Mouse (Mus musculus): ENCODE measurements around the gene Pxylp1. TPM values are rescaled to one million over a fixed set of nuclear protein-coding genes. Genes with fewer than 3 reads are reported as not detected.

Gene Pxylp1
- polyA plus RNA-seq, 1 experiment from 2014 or later, result 26.8 TPM

DNA sequence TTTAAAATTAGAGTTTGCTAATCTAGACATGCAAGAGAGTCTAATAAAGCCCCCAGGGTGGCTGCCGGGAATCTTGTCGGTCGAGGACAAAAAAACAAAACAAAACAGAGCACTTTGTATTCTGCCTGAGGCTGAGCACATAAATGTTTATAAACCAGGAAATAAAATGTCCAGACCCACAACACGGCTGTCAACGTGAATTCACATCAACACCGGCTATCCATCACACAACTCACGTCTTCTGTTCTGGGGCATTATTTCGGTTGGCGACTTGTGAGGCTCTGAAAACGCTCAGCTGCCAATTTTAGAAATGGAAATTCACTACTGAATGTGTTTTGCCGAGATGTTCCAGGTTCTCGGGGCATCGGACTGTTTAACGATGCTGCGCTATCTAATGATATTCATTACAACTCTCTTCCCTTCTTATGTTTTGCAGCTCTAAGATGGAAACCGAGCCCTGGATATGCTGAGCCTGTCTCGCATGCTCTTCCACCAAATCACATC is 61.6 kb downstream of the Pxylp1 start:
- TF ChIP-seq CTCF (IDR thresholded peaks at IDR 0.05), result no peak
- ATAC-seq, result no peak
- in situ Hi-C loops (cut with MboI; ENCODE audit: low pct_unique_long_range_greater_than_20kb), result no loop called here
- POLR2A ChIA-PET, result interaction anchor here (0.6 kb wide), 1 partner anchor 16 kb away, joined by 3 read pairs; no protein-coding TSS in a partner anchor
- H3K27me3 ChIP-seq, result no peaks in the 10 kb centered on the region
- CTCF ChIA-PET, result interaction anchor here (1.6 kb wide), 1 partner anchor 12 kb away, joined by 3 read pairs; no protein-coding TSS in a partner anchor
- no peak for DNase-seq (ENCODE audit: low read depth, low spot score)

DNA sequence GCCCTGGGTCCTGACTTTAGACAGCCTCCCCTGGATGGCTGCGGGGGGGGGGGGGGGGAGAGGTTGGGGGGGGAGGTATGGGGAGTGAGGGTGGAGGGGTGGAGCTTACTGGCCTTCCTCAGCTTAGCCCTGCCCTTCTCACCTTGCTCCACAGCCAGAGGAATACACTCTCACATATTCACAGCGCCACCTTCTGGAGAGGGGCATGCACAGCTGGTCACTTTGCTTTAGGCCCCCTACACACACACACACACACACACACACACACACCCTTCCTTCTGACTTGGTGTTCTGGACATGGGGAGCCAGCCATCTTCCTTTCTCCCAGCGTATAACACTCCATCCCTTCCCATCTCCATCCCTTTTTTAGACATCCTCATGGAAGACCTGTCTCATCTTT is 62.8 kb downstream of the Pxylp1 start:
- no peak for TF ChIP-seq CTCF (IDR thresholded peaks at IDR 0.05)
- ChIA-PET POLR2A (no interaction called here), CTCF (interaction anchor here (1.8 kb wide), 1 partner anchor 9 kb away, joined by 7 read pairs; no protein-coding TSS in a partner anchor)
- in situ Hi-C loops (cut with MboI; ENCODE audit: low pct_unique_long_range_greater_than_20kb), result no loop called here
- ATAC-seq, result no peak
- DNase-seq (ENCODE audit: low read depth, low spot score), result no peak
- H3K27me3 ChIP-seq, result no peaks in the 10 kb centered on the region

DNA sequence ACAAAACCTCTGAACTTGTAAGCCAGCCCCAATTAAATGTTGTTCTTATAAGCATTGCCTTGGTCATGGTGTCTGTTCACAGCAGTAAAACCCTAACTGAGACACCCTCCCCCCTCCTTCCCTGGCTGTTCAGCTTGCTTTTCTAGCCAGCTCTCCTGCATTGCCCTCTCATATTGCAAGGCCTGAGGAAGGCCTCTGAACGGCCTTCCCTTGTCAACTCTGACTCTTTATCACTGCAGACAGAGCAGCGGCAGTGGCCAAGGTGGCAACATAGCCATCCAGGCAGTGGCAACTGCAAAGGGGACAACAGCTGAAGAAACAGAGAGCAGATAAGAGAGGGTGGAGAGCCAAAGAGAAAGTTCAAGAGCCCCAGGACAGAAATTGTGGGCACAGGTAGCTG is 64.4 kb downstream of the Pxylp1 start:
- in situ Hi-C loops (cut with MboI; ENCODE audit: low pct_unique_long_range_greater_than_20kb), result no loop called here
- TF ChIP-seq CTCF (IDR thresholded peaks at IDR 0.05), result no peak
- no peaks in the 10 kb centered on the region for H3K27me3 ChIP-seq
- ChIA-PET POLR2A (interaction anchor here (0.6 kb wide), 1 partner anchor 352 kb away, joined by 4 read pairs; no protein-coding TSS in a partner anchor), CTCF (interaction anchor here (1.1 to 2.0 kb wide), 4 partner anchors 9 to 159 kb away, joined by 3 to 7 read pairs (median 5); no protein-coding TSS in a partner anchor)
- DNase-seq (ENCODE audit: low read depth, low spot score) (no peak), ATAC-seq (no peak)

DNA sequence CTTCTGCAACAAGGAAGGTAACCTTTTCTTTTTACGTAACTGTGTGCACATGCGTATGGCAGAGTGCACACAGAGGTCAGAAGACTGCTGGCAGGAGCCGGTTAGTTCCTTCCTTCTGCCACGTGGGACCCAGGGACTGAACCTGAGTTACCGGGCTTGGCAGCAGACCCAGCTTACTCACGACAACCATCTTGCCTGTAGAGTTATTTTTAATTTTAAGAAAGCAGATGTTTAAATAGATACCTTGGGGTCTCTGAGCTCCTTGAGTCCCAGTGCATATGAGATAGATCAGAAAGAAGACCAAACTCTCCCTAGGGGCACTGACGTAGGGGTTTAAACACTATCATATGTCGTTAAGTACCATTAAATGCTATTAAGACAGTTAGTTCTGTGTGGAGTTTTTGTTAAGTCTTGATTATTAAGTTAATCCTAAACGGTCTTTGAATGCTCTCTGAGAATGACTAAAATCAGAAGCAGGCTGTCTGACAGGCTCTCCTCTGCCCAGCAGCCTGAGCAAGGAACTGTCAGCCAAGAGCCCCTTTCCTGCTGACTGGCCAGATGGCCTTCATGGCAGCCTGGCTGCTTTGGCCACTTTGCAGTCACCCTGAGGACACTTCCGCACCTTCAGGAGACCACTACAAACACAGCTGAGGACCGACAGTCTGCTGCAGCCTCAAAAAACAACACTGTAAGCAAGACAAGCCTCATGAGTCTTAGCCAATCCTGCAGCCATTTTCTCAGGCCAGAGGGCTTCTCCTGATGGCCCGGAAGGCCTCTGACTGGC is 65.3 kb downstream of the Pxylp1 start:
- H3K27me3 ChIP-seq, result no peaks in the 10 kb centered on the region
- TF ChIP-seq CTCF (IDR thresholded peaks at IDR 0.05), result no peak
- ATAC-seq (no peak), DNase-seq (ENCODE audit: low read depth, low spot score) (no peak)
- in situ Hi-C loops (cut with MboI; ENCODE audit: low pct_unique_long_range_greater_than_20kb), result no loop called here
- ChIA-PET POLR2A (no interaction called here), CTCF (interaction anchor here (1.3 to 2.0 kb wide), 2 partner anchors 12 to 158 kb away, joined by 3 to 5 read pairs; no protein-coding TSS in a partner anchor)

DNA sequence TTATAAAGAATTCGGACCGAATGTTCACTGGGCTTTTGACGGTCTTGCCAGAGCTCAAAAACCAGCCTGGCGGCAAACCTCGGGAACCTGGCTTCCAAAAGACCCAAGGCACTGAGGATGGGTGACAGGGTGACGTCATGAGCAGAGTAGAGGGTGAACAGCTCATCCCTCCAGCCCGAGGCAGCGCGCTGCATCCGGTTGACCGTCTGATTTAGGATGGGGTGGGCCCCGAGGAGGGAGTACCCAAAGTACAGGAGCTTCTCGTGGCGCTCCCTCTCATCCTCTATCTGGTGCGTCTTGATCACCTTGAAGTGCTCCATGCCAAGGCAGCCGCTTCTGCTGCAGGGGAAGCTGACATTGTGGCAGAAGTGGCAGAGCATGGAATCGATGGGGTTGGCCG is 67.6 kb downstream of the Pxylp1 start:
- no peak for TF ChIP-seq CTCF (IDR thresholded peaks at IDR 0.05)
- CTCF ChIA-PET, result no interaction called here
- H3K27me3 ChIP-seq, result no peaks in the 10 kb centered on the region

DNA sequence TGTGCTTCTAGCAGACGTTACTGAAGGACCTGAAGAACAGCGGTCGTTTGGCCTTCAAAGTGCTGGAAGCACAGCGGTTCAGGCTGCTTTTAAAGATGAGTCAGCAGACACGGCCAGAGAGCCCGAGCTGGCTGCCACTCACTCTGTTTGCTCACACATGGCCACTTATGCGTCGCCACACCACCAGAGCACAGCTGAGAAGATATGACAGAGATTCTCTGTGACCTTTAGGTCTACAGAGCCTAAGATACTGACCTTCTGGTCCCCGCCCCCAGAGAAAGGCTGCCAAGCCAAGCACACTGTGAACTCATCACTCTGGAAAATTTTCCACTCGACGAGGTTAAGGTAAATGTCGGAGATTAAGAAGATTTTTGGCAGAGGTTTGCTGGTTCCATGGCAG is 68.4 kb downstream of the Pxylp1 start:
- ChIA-PET POLR2A (no interaction called here), CTCF (interaction anchor here (3.9 kb wide), 1 partner anchor 155 kb away, joined by 18 read pairs; no protein-coding TSS in a partner anchor)
- in situ Hi-C loops (cut with MboI; ENCODE audit: low pct_unique_long_range_greater_than_20kb), result loop anchor here (25.0 kb wide), 1 partner anchor 537 kb away; no protein-coding TSS in a partner anchor
- H3K27me3 ChIP-seq, result no peaks in the 10 kb centered on the region
- DNase-seq (ENCODE audit: low read depth, low spot score) (no peak), ATAC-seq (no peak)
- no peak for TF ChIP-seq CTCF (IDR thresholded peaks at IDR 0.05)

More for the DNA sequence above, 67.6 kb downstream of the Pxylp1 start:
- ATAC-seq (no peak), DNase-seq (ENCODE audit: low read depth, low spot score) (no peak)
- in situ Hi-C loops (cut with MboI; ENCODE audit: low pct_unique_long_range_greater_than_20kb), result loop anchor here (25.0 kb wide), 1 partner anchor 538 kb away; no protein-coding TSS in a partner anchor
- POLR2A ChIA-PET, result no interaction called here

DNA sequence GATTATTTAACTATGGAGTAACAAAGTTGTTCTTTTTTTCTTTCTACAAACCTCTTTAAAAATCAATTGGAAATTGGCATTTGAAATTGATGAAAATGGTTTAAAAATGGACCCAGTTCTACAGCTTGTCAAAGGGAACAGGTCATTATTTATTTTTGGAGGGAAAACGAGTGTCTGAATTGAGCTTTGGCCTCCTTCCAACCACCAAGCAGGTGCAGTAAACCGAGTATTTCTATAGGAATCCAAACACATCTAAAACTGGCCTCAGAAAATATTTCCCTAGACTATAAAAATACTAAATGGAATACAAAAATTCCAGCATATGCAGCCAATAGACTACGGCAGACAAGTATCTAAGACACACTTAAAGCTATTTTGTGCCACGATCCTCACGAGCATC is 68.9 kb downstream of the Pxylp1 start:
- CTCF ChIA-PET, result interaction anchor here (0.7 to 3.9 kb wide), 4 partner anchors 16 to 257 kb away, joined by 3 to 18 read pairs (median 3); no protein-coding TSS in a partner anchor
- in situ Hi-C loops (cut with MboI; ENCODE audit: low pct_unique_long_range_greater_than_20kb), result loop anchor here (25.0 kb wide), 1 partner anchor 536 kb away; no protein-coding TSS in a partner anchor
- no peak for ATAC-seq
- TF ChIP-seq CTCF (IDR thresholded peaks at IDR 0.05), result no peak
- POLR2A ChIA-PET, result interaction anchor here (0.6 kb wide), 1 partner anchor 539 kb away, joined by 3 read pairs; no protein-coding TSS in a partner anchor
- no peaks in the 10 kb centered on the region for H3K27me3 ChIP-seq
- DNase-seq (ENCODE audit: low read depth, low spot score), result no peak

DNA sequence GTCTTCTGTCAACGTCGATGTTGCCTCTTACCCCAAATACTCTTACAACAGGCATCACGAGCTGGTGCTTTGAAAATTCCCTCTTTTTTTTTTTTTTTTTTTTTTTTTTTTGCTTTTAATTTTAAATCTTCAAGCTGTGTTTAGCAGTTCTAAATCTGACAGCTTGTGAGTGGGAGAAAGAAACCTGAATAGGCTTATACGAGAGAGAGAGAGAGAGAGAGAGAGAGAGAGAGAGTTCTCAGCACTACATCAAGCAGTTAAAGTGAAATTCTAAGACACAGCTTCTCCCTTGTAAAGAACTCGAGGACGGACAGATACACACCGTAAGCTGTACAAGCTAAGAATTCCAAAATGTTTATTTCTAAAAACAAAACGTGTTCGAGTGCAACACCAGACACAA is 69.5 kb downstream of the Pxylp1 start:
- DNase-seq (ENCODE audit: low read depth, low spot score) (no peak), ATAC-seq (no peak)
- ChIA-PET CTCF (interaction anchor here (0.7 to 3.9 kb wide), 4 partner anchors 16 to 257 kb away, joined by 3 to 18 read pairs (median 3); no protein-coding TSS in a partner anchor), POLR2A (interaction anchor here (0.6 kb wide), 2 partner anchors 128 to 538 kb away, joined by 3 to 5 read pairs; no protein-coding TSS in a partner anchor)
- TF ChIP-seq CTCF (IDR thresholded peaks at IDR 0.05), result no peak
- no peaks in the 10 kb centered on the region for H3K27me3 ChIP-seq
- in situ Hi-C loops (cut with MboI; ENCODE audit: low pct_unique_long_range_greater_than_20kb), result loop anchor here (25.0 kb wide), 1 partner anchor 536 kb away; no protein-coding TSS in a partner anchor

DNA sequence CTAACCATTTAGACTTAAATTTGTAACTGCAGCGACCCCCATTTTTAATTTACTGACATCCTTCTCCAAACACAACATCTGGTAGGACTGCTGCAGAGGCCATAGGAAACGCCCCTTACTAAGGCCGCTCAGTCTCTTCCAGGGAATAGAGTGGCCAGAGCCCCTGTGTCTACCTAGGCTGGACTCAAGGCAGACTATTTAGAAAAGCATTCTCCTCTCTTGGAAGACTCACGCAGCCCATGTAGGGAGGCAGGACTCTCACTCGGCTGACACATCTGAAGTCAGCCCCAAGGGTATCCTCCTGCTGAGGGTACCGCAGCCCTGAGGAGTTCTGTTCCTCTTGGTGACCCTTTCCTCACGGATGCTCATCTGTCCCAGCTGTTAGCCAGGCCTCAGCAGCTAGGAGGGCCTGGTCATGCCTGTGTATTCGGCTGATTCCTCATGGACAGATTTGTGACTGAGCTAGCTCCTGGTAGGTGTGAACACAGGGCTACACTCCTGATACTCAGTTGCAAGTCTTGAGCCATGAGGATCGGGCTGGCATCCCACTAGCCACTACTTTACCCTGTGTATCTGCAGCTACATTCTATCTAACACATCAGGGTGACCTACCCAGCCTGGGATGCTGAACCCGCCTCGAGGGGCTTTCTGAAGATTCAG is 73.5 kb downstream of the Pxylp1 start:
- POLR2A ChIA-PET, result no interaction called here
- H3K27me3 ChIP-seq, result no peaks in the 10 kb centered on the region
- no peak for ATAC-seq
- DNase-seq (ENCODE audit: low read depth, low spot score), result no peak
- CTCF ChIA-PET, result interaction anchor here (0.8 to 2.6 kb wide), 8 partner anchors 10 to 167 kb away, joined by 3 to 16 read pairs (median 4); no protein-coding TSS in a partner anchor
- TF ChIP-seq CTCF (IDR thresholded peaks at IDR 0.05), result no peak
- in situ Hi-C loops (cut with MboI; ENCODE audit: low pct_unique_long_range_greater_than_20kb), result loop anchor here (5.0 to 25.0 kb wide), 2 partner anchors 242 to 532 kb away; no protein-coding TSS in a partner anchor
